Mouse (Mus musculus): ENCODE measurements around the gene Mis12. TPM values are rescaled to one million over a fixed set of nuclear protein-coding genes. Genes with fewer than 3 reads are reported as not detected.
A peak's percentile ranks its signal among the peaks of the same experiment; 100 is the strongest.

Mis12 gene
- polyA plus RNA-seq, 1 experiment = 4.1 TPM

DNA sequence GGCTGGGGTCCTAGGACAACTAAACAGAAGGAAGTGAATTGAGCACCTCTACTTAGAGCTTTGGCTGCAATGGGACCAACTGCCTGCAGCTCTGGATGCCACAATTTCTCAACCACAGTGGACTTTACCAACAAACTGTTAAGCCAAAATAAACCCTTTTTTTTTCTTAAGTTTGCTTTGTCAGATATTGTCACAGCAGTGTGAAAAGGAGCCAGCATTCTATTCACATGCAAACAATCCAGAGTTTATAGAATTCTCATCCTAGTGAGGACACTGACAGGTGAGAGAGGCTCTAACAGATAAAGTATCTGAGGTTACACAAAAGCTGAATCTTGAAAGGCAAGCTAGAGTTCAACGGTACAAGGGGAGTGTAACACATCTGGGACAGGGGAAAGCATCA is 2.4 kb upstream of the Mis12 start:
- 85% methylated on average over 1 of the region's 1 CpGs for WGBS
- no peak for TF ChIP-seq CTCF (conservative IDR thresholded peaks at IDR 0.05; ENCODE audit: insufficient read depth, insufficient read length, low read depth, low read length)
- TF ChIP-seq POLR2A (IDR thresholded peaks at IDR 0.05; ENCODE audit: low read depth, low read length) = no peak
- no peaks in the 10 kb centered on the region; the same call in none of the 2 replicates for H3K36me3 ChIP-seq (ENCODE audit: control insufficient read depth, insufficient read depth, low read length)
- no peak for DNase-seq
- H3K27me3 ChIP-seq (replicated peaks; ENCODE audit: control insufficient read depth, insufficient read depth, low read length) = no peaks in the 10 kb centered on the region
- no peak overlapping the region for H3K4me3 ChIP-seq (ENCODE audit: insufficient read depth, low read depth, low read length)
- no peak overlapping the region for H3K27ac ChIP-seq (ENCODE audit: insufficient read depth, low read depth, low read length)
- peaks cover 3% of the 10 kb centered on the region for H3K4me1 ChIP-seq (ENCODE audit: control insufficient read depth, insufficient read depth, low read length)

DNA sequence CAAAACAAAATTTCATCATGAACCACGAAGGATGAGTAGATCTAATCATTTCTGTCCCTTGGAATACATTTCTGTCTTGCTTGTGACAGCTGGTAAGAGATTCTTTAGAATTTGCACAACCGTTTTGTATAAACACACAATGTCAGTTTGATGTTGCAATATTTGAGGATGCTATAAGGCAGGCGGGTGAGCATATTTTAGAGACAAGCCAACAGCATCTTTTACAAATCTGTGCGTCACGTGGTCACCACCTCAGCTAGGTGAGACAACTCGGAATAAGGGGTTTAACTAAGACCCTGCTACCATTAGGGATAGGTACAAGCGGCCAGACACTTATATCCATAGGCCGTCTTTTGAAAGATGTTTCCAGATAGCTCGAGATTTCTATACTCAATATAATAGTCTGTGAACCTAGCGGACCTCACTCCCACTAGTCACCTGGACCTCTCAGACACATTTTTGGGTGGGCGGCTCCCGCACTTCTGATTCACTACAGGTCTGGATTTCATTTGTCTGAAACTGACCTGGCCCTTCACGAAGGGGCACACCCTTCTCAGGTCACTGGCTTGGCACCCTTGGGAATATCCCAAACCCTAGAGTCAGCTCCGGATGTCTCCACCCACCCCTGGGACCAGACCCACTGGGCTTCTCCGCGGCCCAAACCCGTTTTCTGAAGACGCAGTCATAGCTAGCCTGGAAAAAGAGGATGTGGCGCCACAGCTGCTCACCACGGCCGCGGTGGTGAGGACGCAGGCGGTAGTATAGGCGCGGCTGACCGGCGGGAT is 803 bp upstream of the Mis12 start:
- Histone ChIP-seq H3K27ac (ENCODE audit: insufficient read depth, low read depth, low read length) (peak overlapping the region; percentile 86), H3K36me3 (ENCODE audit: control insufficient read depth, insufficient read depth, low read length) (no peaks in the 10 kb centered on the region; the same call in 1 of the 2 replicates), H3K4me3 (ENCODE audit: insufficient read depth, low read depth, low read length) (peak overlapping the region; percentile 94), H3K27me3 (replicated peaks; ENCODE audit: control insufficient read depth, insufficient read depth, low read length) (no peaks in the 10 kb centered on the region), H3K4me1 (ENCODE audit: control insufficient read depth, insufficient read depth, low read length) (peaks cover 3% of the 10 kb centered on the region)
- no peak for DNase-seq
- WGBS = 4% methylated on average over 28 of the region's 28 CpGs
- TF ChIP-seq CTCF (conservative IDR thresholded peaks at IDR 0.05; ENCODE audit: insufficient read depth, insufficient read length, low read depth, low read length) = no peak
- no peak for TF ChIP-seq POLR2A (IDR thresholded peaks at IDR 0.05; ENCODE audit: low read depth, low read length)

DNA sequence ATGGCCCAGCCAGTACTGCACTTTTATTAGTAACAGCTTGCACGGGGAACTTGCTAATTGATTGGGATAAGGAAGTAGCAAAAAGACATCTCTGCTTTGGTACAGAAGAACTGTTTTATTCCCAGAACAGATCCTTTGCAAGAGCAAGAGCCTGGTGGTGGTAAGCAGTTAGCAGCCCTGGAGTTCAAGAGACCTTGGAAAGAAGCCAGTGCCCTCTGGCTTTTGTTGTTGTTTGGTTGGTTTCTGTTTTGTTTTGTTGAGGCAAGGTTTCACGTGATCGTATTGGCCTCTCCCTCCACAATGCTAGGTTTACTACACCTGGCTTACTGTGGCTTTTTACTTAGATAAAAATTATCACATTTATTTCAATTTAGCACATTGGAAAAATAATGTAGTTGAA is 8.9 kb downstream of the Mis12 start:
- 51% methylated on average over 3 of the region's 3 CpGs for WGBS
- no peaks in the 10 kb centered on the region for H3K4me1 ChIP-seq (ENCODE audit: control insufficient read depth, insufficient read depth, low read length)
- no peaks in the 10 kb centered on the region for H3K27me3 ChIP-seq (replicated peaks; ENCODE audit: control insufficient read depth, insufficient read depth, low read length)
- H3K27ac ChIP-seq (ENCODE audit: insufficient read depth, low read depth, low read length) = no peak overlapping the region
- peak; percentile 10 for DNase-seq
- no peak overlapping the region for H3K4me3 ChIP-seq (ENCODE audit: insufficient read depth, low read depth, low read length)
- TF ChIP-seq CTCF (conservative IDR thresholded peaks at IDR 0.05; ENCODE audit: insufficient read depth, insufficient read length, low read depth, low read length) (no peak), POLR2A (IDR thresholded peaks at IDR 0.05; ENCODE audit: low read depth, low read length) (no peak)
- peaks cover 5% of the 10 kb centered on the region for H3K36me3 ChIP-seq (ENCODE audit: control insufficient read depth, insufficient read depth, low read length)

DNA sequence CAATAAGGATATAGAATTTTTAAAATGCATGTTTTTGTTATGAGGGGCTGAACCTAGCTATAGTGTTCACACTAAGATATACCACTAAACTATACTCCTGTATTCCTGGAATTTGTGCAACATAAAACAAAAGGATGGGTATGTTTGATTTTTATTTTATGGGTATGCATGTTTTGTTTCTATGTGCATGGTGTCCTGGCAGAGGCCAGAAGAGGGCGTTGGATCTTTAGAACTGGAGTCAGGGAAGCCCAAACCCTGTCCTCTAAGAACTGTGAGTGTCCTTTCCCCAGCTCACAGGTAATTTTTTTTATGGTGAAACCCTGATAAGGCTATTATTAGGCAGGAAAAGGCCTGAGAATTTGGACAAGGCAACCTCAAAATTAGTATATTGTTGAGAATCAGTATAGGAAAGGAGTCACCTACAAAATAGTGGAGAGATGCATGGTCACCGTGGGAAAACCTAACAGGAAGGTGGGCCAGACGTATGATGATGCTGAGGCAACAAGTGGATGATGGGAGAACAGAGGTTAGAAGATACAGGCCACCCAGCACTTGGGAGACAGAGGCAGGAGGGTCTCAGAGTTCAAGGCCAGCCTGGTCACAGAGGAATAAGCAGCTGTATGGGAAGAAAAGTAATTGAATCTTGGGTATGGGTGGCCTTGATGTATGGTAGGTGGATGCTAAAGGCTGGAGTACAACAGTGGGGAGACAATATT is 10.2 kb downstream of the Mis12 start:
- WGBS = 76% methylated on average over 3 of the region's 3 CpGs
- H3K4me1 ChIP-seq (ENCODE audit: control insufficient read depth, insufficient read depth, low read length) = no peaks in the 10 kb centered on the region
- TF ChIP-seq POLR2A (IDR thresholded peaks at IDR 0.05; ENCODE audit: low read depth, low read length) (no peak), CTCF (conservative IDR thresholded peaks at IDR 0.05; ENCODE audit: insufficient read depth, insufficient read length, low read depth, low read length) (no peak)
- no peak overlapping the region for H3K4me3 ChIP-seq (ENCODE audit: insufficient read depth, low read depth, low read length)
- H3K36me3 ChIP-seq (ENCODE audit: control insufficient read depth, insufficient read depth, low read length) = peaks cover 5% of the 10 kb centered on the region
- no peaks in the 10 kb centered on the region for H3K27me3 ChIP-seq (replicated peaks; ENCODE audit: control insufficient read depth, insufficient read depth, low read length)
- DNase-seq = no peak
- no peak overlapping the region for H3K27ac ChIP-seq (ENCODE audit: insufficient read depth, low read depth, low read length)

DNA sequence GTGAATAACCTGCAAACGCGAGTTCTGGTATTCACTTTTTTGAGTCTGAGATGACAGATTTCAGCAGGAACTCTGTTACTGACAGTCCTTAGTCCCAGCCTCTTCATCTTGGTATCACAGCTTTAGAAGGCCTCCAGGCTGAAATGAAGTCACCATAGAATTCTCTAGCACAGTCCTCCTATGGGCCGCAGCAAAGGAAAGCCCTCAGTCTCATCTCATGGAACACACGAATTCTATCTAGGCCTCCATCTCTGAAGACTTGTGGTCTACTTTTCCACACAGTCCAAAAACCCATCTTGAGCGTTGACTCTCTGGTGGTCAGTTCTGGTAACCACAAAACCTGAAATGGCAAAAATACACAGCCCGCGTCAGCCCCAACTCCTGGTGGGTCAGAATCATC is 12.7 kb downstream of the Mis12 start:
- Histone ChIP-seq H3K27ac (ENCODE audit: insufficient read depth, low read depth, low read length) (no peak overlapping the region), H3K4me1 (ENCODE audit: control insufficient read depth, insufficient read depth, low read length) (no peaks in the 10 kb centered on the region), H3K36me3 (ENCODE audit: control insufficient read depth, insufficient read depth, low read length) (no peaks in the 10 kb centered on the region), H3K4me3 (ENCODE audit: insufficient read depth, low read depth, low read length) (no peak overlapping the region), H3K27me3 (replicated peaks; ENCODE audit: control insufficient read depth, insufficient read depth, low read length) (no peaks in the 10 kb centered on the region)
- DNase-seq = no peak
- TF ChIP-seq CTCF (conservative IDR thresholded peaks at IDR 0.05; ENCODE audit: insufficient read depth, insufficient read length, low read depth, low read length) (no peak), POLR2A (IDR thresholded peaks at IDR 0.05; ENCODE audit: low read depth, low read length) (no peak)
- 74% methylated on average over 7 of the region's 7 CpGs for WGBS

DNA sequence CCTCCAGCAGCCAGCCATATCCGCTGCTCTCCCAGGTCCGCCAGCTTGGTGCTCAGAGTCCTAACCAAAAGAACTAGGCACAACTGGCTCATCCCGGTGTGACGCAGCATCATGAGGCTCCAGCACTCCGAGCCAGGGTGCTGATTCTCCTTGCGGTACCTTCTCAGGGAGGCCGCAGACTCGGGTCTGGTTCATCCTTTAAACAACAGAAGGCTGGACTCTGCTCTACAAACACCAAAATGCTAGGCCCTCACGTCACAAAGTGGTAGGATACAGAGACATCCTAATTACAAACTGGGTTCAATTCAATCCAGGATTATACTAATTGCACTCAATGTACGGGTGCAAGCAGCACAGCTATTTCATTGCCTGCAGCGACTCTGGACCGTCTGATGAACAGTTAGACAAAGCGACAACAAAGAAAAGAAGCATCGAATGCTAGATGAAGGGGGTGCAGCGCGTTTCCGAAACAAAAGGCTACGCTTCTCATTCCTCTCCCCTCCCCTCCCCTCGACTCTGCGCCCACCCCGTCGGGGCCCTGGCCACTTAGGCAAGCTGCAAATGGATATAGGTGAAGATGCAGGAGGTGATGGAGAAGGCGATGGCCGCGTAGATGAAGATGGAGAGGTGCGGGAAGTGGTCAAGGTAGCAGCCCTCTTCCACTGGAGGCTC is 13.2 kb downstream of the Mis12 start:
- Histone ChIP-seq H3K27ac (ENCODE audit: insufficient read depth, low read depth, low read length) (no peak overlapping the region), H3K4me3 (ENCODE audit: insufficient read depth, low read depth, low read length) (peak overlapping the region; percentile 35; the same call in 1 of the 2 replicates), H3K4me1 (ENCODE audit: control insufficient read depth, insufficient read depth, low read length) (no peaks in the 10 kb centered on the region), H3K27me3 (replicated peaks; ENCODE audit: control insufficient read depth, insufficient read depth, low read length) (no peaks in the 10 kb centered on the region), H3K36me3 (ENCODE audit: control insufficient read depth, insufficient read depth, low read length) (no peaks in the 10 kb centered on the region)
- no peak for DNase-seq
- 15% methylated on average over 26 of the region's 26 CpGs for WGBS
- TF ChIP-seq CTCF (conservative IDR thresholded peaks at IDR 0.05; ENCODE audit: insufficient read depth, insufficient read length, low read depth, low read length) = no peak
- TF ChIP-seq POLR2A (IDR thresholded peaks at IDR 0.05; ENCODE audit: low read depth, low read length) = no peak
